Mouse (Mus musculus) liver, embryonic 14.5 days (tissue): ENCODE data around the gene 5730596B20Rik. TPM values are rescaled to one million over a fixed set of nuclear protein-coding genes. Genes with fewer than 3 reads are reported as not detected.

ENCODE experiments used
- ATAC-seq: fragments of 200-750 bp; cut with Nextera tagmentation; 2 replicates; pipeline ENCODE4 v1.8.0; 2017; ENCODE audit warnings: moderate number of reproducible peaks, mild to moderate bottlenecking, moderate library complexity; ENCODE audit not compliant: insufficient read depth
- DNase-seq, 3 experiments: peaks; one replicate each; pipeline ENCODE4 v3.0.0-alpha.2; 2012 to 2013; ENCODE audit warnings: low read depth in 3 of 3, low spot score in 3 of 3
- H3K27ac ChIP-seq: fragments of 300-500 bp; sonication (generic); 2 replicates; pipeline ENCODE4 v1.5.1; 2014; ENCODE audit warnings: moderate library complexity, mild to moderate bottlenecking, control low read depth, inconsistent platforms
- H3K27me3 ChIP-seq: fragments of 300-500 bp; sonication (generic); 2 replicates; pipeline ENCODE4 v1.6.1; 2014; ENCODE audit warnings: mild to moderate bottlenecking, low read length, moderate library complexity; ENCODE audit not compliant: control insufficient read depth, insufficient read depth
- H3K36me3 ChIP-seq: fragments of 300-500 bp; sonication (generic); replicated peaks from 2 replicates; pipeline ENCODE4 v1.6.1; 2014; ENCODE audit warnings: low read depth; ENCODE audit not compliant: control insufficient read depth, insufficient read depth
- H3K4me1 ChIP-seq, 2 experiments: fragments of 200-500 bp in 1 of 2; fragments of 300-500 bp in 1 of 2; sonication (generic) in 1 of 2; replicated peaks; 2 replicates each; pipeline ENCODE4 v1.6.1; 2012 to 2014; ENCODE audit warnings: antibody characterized with exemption in 1 of 2, inconsistent platforms in 1 of 2, low read length in 1 of 2; ENCODE audit not compliant: control insufficient read depth in 2 of 2, insufficient read depth in 2 of 2
- H3K4me2 ChIP-seq: fragments of 300-500 bp; sonication (generic); 2 replicates; pipeline ENCODE4 v1.6.1; 2014; ENCODE audit warnings: low read depth, mild to moderate bottlenecking, control low read depth, moderate library complexity
- H3K4me3 ChIP-seq, 2 experiments: fragments of 200-500 bp in 1 of 2; fragments of 300-500 bp in 1 of 2; sonication (generic) in 1 of 2; 2 replicates each; pipeline ENCODE4 v1.5.1; 2012 to 2014; ENCODE audit warnings: low read depth in 2 of 2, low read length in 2 of 2, mild to moderate bottlenecking in 2 of 2, control low read depth in 1 of 2, inconsistent platforms in 1 of 2, moderate library complexity in 1 of 2; ENCODE audit not compliant: insufficient read depth in 1 of 2
- H3K9ac ChIP-seq: fragments of 300-500 bp; sonication (generic); replicated peaks from 2 replicates; pipeline ENCODE4 v1.6.1; 2014; ENCODE audit warnings: mild to moderate bottlenecking, control low read depth, moderate library complexity
- H3K9me3 ChIP-seq: fragments of 300-500 bp; sonication (generic); 2 replicates; pipeline ENCODE4 v1.6.1; 2016; ENCODE audit warnings: low read length, mixed read lengths; ENCODE audit not compliant: control insufficient read depth
- CTCF ChIP-seq: IDR thresholded peaks from 2 replicates; pipeline ENCODE4 v1.5.1; 2016; ENCODE audit warnings: antibody characterized with exemption, low read depth, control low read depth
- EP300 ChIP-seq: IDR thresholded peaks from 2 replicates; pipeline ENCODE4 v1.6.1; 2016; ENCODE audit warnings: antibody characterized with exemption, low read depth
- WGBS: fragments of 180-500 bp; shearing (Covaris S2); extraction: QIAGEN DNeasy Blood & Tissue Kit; methylation state at CpG from one replicate; pipeline ENCODE4 v1.1.7; 2014; ENCODE audit not compliant: insufficient replicate concordance; 5-methylcytosine and 5-hydroxymethylcytosine counted together
- polyA plus RNA-seq, 2 experiments: library from polyadenylated mRNA; depleted of rRNA in 1 of 2; stranded (reverse) in 1 of 2; unstranded in 1 of 2; fragments of >200 nt; fragmentation: Nextera tagmentation in 1 of 2; extraction: Ambion mirVana in 1 of 2; gene quantifications; 2 replicates each; pipeline versions ENCODE4 v1.2.1 to v1.2.3; 2012 to 2014

5730596B20Rik gene
- polyA plus RNA-seq, 2 experiments = 0.03 to 0.04 TPM

DNA sequence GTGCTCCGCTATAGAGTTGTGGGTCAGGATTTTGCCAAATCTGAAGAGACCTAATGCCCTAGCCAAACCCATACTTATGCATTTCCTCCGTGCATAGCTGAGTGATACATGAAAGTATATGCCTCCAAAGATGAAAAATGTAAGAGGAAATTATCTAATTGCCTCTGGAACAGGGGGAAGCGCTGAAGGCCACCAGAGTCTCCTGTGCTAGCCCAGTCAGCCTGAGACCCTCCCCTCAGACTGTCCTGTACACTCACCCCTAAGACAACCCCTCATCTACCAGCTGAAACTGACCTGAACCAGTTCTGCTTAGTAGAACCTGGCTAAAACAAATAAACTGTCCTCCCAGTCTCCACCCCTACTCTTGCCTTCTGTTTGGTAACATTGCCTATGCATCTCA lies 3.4 kb downstream of the 5730596B20Rik start:
- TF ChIP-seq CTCF = no peak
- no peak for TF ChIP-seq EP300

DNA sequence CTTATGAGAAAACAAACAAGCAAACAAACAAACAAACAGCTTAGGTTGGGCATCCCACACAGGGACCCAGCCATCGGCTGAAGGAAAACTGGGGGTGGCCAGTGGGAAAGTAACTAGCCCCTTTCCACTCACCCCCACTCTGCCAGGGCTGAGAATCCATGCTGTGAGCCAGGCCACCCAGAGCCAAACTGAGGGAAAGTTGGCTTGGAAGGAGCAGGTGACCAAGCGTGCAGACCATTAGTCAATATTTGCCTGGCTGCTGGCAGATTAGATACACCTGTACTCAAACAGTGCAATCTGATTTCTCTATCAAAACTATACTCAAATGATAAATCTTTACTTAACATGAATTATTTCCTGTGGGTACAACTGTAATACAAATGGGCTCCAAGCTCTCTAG lies 4.7 kb downstream of the 5730596B20Rik start:
- WGBS = 51% methylated on average over 2 of the region's 2 CpGs
- TF ChIP-seq CTCF (no peak), EP300 (no peak)
- H3K27ac ChIP-seq = no peak overlapping the region
- H3K4me3 ChIP-seq = no peak overlapping the region
- ATAC-seq (no peak), DNase-seq (no peak)
- no peaks in the 10 kb centered on the region for H3K36me3 ChIP-seq
- H3K27me3 ChIP-seq = peaks cover 65% of the 10 kb centered on the region
- H3K4me2 ChIP-seq = no peak overlapping the region
- no peaks in the 10 kb centered on the region for H3K9me3 ChIP-seq
- H3K9ac ChIP-seq = no peak overlapping the region
- 0 out of 4 replicates have a peak, but pooled peaks cover 0 to 3% of the 10 kb centered on the region in 2 experiments for H3K4me1 ChIP-seq

More for the DNA sequence above, 3.4 kb downstream of the 5730596B20Rik start:
- no peaks in the 10 kb centered on the region for H3K9me3 ChIP-seq
- ATAC-seq = no peak
- no peaks in the 10 kb centered on the region for H3K36me3 ChIP-seq
- DNase-seq = no peak
- WGBS = 28% methylated on average over 3 of the region's 3 CpGs
- H3K9ac ChIP-seq = no peak overlapping the region
- H3K4me3 ChIP-seq = no peak overlapping the region
- H3K4me2 ChIP-seq = no peak overlapping the region
- peaks cover 67% of the 10 kb centered on the region for H3K27me3 ChIP-seq
- H3K4me1 ChIP-seq = 0 out of 4 replicates have a peak, but pooled peaks cover 0 to 3% of the 10 kb centered on the region in 2 experiments
- no peak overlapping the region for H3K27ac ChIP-seq

DNA sequence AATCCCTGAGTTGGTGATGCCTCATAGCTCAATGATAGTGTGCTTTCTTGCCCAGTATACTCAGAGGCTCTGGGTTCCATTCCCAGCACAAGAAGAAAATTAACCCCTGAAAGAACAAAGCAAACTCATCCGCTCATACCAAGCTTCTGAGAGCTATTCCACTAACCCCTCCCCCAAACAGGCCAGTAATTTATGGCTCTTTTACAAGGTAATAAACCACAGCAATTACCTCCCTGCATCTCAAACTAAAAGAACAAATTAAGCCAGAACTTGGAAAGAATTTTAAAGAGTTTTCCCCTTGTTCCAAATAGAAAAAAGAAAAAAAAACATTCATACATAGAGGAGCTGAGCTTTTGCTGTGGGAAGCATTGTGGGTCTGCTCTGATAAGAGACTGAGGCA lies 5.5 kb downstream of the 5730596B20Rik start:
- Histone ChIP-seq H3K9me3 (no peaks in the 10 kb centered on the region), H3K4me1 (0 out of 4 replicates have a peak, but pooled peaks cover 0 to 3% of the 10 kb centered on the region in 2 experiments), H3K27ac (no peak overlapping the region), H3K4me3 (no peak overlapping the region), H3K4me2 (no peak overlapping the region), H3K36me3 (no peaks in the 10 kb centered on the region), H3K27me3 (peaks cover 63% of the 10 kb centered on the region), H3K9ac (no peak overlapping the region)
- TF ChIP-seq EP300 (no peak), CTCF (no peak)
- DNase-seq (no peak), ATAC-seq (no peak)
- 56% methylated on average over 1 of the region's 1 CpGs for WGBS

DNA sequence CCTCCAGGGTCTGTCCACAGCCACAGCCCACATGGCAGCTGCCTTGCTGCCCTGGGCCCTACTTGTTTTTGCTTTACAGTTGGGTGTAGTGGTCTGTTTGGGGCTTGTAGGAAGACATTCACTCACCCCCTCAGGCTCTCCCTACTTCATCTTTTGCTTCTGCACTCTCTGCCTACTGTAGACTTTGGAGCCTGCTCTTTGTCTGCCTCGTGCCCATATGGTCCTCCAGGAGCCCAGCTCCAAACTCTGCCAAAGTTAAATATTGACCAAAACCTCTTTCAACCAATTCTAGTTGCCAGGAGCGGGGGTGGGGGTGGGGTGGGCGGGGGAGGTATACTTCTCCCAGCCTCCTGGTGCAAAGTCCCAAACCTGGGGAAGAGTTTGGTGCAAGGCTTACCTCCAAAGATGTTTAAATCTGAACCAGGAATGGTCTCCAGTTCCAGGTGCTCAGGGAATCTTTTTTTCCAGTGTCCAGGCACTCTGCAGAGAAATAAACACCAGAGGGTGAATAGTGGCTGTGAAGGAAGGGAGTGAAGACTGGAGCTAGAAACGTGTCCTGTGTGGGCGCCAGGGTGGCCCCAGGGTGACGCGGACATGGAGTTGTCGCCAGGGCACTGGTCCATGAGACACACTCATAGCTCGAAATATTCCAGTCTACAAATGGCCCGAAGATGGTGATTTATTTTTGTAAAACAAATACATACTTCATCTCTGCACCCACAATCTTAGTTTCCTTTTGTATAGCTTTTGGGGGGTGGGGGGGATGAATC lies 6.2 kb downstream of the 5730596B20Rik start:
- peaks cover 56% of the 10 kb centered on the region for H3K27me3 ChIP-seq
- DNase-seq = no peak
- 39% methylated on average over 10 of the region's 10 CpGs for WGBS
- no peak overlapping the region for H3K27ac ChIP-seq
- H3K36me3 ChIP-seq = no peaks in the 10 kb centered on the region
- no peak overlapping the region for H3K4me2 ChIP-seq
- H3K4me3 ChIP-seq = no peak overlapping the region
- H3K9ac ChIP-seq = no peak overlapping the region
- 0 out of 4 replicates have a peak, but pooled peaks cover 0 to 3% of the 10 kb centered on the region in 2 experiments for H3K4me1 ChIP-seq
- TF ChIP-seq EP300 (no peak), CTCF (no peak)
- ATAC-seq = no peak
- no peaks in the 10 kb centered on the region for H3K9me3 ChIP-seq

- TF ChIP-seq CTCF (no peak), EP300 (no peak)
- ATAC-seq (no peak), DNase-seq (no peak)
- Histone ChIP-seq H3K27ac (no peak overlapping the region), H3K4me1 (0 out of 4 replicates have a peak, but pooled peaks cover 0 to 3% of the 10 kb centered on the region in 2 experiments), H3K4me2 (no peak overlapping the region), H3K27me3 (peaks cover 53% of the 10 kb centered on the region), H3K9ac (no peak overlapping the region), H3K9me3 (no peaks in the 10 kb centered on the region), H3K36me3 (no peaks in the 10 kb centered on the region), H3K4me3 (no peak overlapping the region)
- WGBS = 25% methylated on average over 6 of the region's 6 CpGs
Observed at GRCm38 (mm10) chr6:52184668-52185067, 7.4 kb downstream of the 5730596B20Rik start.
